Mouse (Mus musculus) adipocyte (in vitro differentiated cells): ENCODE results near the gene Gimap7.

ENCODE experiments used
- DNase-seq: peaks from one replicate; pipeline ENCODE4 v3.0.0-alpha.2; 2016; ENCODE audit warnings: low spot score

Gene Gimap7

DNA sequence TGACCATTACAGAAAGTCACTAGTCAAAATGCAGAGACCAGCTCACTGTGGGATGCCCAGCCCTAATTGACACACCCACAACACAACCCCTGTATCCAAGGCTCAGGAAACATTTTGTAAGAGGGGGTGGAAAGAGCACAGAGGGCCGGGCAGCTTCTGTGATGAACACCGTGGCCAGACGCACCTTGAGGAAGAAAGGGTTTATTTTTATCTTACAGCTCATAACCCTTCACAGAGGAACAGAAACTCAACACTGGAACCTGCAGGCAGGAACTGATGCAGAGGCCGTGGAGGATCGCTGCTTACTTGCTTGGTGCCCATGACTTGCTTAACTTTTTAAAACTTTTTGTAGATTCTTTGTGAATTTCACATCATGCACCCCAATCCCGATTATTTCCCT is 25.5 kb upstream of the Gimap7 start:
- DNase-seq: no peak

DNA sequence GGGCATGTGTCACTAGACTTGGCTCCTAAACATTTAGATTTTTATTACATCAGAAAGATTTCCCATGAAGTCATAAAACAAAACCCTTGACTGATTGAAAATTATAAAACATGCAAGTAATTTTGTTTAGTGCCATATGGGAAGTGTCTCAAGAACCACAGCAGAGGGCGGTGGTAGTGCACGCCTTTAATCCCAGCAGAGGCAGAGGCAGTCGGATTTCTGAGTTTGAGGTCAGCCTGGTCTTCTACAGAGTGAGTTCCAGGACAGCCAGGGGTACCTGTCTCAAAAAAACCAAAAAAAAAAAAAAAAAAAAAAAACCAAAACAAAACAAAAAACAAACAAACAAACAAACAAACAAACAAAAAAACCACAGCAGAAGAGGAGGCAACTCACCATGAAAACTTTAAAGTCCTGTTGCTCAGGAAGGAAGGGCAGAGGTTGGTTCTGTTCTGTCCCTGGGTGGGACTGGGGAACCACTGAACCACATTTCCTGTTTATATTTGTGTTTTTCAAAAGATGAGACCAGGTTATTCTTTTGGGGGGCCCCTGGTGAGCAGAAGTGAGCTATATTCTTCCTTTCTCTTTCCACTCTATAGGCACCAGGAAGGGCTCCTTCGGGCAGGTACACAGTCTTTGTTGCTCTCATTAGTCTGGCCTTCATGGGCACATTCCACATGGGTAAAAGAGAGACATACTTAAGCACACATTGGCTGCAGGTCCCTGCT is 21.4 kb upstream of the Gimap7 start:
- no peak for DNase-seq

DNA sequence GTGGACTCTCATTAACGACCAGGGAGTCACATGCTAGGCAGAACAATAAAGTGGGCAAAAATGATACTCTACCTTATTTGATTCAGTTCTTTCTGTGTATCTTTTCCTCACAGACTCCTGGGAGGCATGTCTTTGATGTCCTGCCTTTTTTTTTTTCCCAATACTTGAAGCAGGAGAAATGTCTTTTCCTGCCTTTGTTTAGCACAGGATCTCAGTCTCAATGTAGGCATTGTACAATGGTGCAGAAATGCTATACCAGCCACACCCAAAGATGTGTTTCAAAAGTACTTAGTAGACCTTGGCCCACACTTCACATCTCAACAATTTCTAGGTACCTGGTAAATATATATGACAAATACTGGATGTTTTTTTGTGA is 20.9 kb upstream of the Gimap7 start:
- no peak for DNase-seq

- no peak for DNase-seq
These were observed 20.2 kb upstream of the Gimap7 start for GRCm38 (mm10) chr6:48698066-48698856.

DNA sequence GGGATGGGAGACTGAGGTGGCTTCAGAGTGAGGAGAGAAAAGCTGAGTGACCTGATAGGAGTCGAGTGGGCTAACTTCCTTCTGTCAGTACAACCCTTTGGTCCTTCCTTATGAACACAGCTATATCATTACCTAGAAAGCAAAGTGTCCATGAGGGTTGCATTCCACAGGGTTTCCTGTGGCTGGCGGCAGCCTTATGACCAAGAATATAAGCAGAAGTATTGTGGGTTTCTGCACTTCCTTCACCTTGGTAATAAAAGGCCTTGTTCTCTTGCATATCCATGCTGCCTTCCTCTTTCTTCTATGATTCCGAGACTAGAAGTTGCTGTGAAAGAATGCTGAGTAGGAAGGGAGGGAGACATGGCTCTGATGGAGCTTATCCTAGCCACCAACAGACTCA is 19.5 kb upstream of the Gimap7 start:
- no peak for DNase-seq

DNA sequence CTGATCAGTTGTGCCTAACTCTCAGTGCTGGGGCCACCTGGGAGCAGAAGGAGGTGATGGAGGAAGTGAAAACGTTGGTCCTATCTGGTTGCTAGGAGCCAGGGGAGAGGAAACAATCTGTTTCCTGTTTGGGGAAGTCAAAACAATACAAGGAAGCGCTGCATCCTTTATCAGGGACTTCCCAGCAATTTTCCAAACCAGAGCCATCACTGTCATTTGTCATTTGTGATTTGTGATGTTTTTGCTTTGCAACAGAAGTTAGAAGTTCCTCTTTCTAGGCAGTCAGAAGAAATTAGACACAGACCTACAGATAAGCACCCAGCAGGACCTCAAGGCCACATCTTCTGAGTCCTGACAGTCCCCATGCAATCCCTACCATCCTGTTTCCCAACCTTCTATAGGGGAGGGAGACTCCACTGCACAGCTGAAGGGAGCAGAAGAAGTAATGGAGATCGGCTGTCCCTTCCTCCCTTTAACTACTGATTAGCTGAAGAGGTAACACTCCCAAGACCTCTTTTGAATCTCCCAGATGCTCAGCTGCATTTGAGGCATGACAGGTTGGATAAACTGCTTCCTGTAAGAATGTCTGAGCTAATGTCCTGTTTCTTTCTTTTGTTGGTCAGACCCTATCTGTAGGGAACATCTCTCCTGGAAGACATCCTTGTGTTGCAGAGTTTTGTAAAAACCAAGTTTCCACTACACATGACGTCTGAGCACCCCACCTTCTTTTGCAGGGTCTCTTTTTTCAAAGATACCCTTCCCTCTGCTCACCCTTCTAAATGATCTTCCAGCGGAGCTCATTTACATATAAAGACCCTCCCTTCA is 18.0 kb upstream of the Gimap7 start:
- no peak for DNase-seq

- DNase-seq: no peak
These were observed 16.3 kb upstream of the Gimap7 start for GRCm38 (mm10) chr6:48702146-48702545.

GRCm38 (mm10) chr6:48702601-48703000 is 15.8 kb upstream of the Gimap7 start:
- DNase-seq: no peak

- DNase-seq: no peak
These were observed 14.3 kb upstream of the Gimap7 start for GRCm38 (mm10) chr6:48704146-48704545.

DNA sequence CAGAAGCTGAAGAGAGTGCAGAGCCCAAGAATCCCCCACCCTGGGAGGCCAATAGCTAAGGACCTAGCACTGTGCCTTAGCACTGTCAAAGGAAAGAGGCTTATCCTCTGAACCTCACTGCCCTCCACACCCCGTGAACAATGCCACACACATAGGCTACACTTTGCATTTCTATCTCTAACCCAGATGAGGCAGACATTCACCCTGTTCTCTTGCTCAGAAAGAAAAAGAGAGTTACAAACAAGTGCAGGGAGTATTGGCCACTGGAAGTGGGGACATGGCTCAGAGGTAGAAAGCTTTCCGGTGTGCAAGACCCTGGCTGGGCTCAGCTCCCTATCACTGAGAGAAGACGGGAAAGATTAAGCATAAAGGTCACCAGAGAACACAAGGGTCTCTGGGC is 12.3 kb upstream of the Gimap7 start:
- no peak for DNase-seq

DNA sequence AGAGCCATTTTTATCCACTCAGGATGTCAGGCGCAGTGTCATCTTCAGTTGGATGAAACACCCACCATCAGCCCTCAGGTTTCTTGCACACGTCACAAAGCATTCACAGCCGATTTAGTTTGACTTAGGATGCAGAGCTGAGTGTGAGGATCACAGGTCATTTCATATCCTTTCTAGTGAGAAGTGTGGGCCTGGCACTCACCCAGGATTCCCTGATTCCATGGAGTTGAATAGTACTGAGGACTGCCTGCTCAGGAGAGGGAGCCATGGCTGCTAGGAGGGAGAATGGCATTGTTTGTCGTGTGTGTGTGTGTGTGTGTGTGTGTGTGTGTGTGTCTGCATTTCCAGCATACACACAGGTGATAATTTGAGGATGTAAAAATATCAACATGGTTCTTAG is 1.9 kb downstream of the Gimap7 start:
- no peak for DNase-seq

- no peak for DNase-seq
These were observed 5.0 kb downstream of the Gimap7 start for GRCm38 (mm10) chr6:48723468-48723867.

GRCm38 (mm10) chr6:48725476-48725875 is 7.1 kb downstream of the Gimap7 start:
- DNase-seq: no peak

- no peak for DNase-seq
These were observed 9.3 kb downstream of the Gimap7 start for GRCm38 (mm10) chr6:48727761-48728160.

DNA sequence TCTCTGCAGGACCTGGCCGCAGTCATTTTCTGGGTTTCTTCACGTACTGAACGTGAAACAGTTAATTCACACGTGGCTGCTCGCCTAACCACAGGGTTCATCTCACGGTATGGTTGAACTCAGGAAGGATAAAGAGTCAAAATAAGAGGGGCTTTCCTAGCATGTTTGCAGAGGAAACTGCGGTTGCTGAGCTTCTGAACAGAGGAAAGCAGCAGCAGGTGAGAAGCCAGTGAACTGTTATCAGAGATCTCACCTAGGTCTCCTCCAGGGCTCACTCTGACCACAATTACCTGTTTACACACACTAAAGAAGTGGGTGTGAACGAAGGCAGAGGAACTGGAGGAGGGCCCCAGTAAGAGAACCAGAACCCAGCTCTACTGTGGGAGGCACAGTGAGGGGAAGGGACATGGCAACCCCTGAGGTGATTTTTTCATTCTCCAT is 14.5 kb downstream of the Gimap7 start:
- DNase-seq: no peak

GRCm38 (mm10) chr6:48733660-48734059 is 15.2 kb downstream of the Gimap7 start:
- no peak for DNase-seq

- no peak for DNase-seq
These were observed 18.6 kb downstream of the Gimap7 start for GRCm38 (mm10) chr6:48737053-48737452.

DNA sequence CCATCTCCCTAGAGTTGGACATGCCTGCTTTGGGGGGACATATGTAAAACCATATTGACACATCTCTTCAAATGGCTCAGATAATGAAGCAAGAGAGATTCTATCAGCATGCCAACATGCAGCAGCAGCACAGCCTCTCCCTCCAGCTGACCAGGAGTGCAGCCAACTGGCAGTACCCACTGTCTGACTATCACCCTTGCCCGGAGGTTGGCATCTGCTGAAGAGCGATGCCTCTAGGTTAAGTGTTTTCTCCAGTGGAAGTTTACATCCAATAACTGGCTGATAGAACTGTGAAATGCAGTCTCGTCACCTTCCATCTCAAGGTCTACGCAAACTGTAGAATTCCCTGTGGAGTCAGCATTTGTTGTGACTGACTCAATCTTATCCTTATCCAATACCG is 19.3 kb downstream of the Gimap7 start:
- DNase-seq: peak; percentile 12

GRCm38 (mm10) chr6:48738961-48739779 is 20.7 kb downstream of the Gimap7 start, which contains the start of gene Gimap1:
Gene Gimap1, plus strand, starts transcription at chr6:48739054.
- no peak for DNase-seq

- no peak for DNase-seq
These were observed 21.3 kb downstream of the Gimap7 start for GRCm38 (mm10) chr6:48739780-48740055.

DNA sequence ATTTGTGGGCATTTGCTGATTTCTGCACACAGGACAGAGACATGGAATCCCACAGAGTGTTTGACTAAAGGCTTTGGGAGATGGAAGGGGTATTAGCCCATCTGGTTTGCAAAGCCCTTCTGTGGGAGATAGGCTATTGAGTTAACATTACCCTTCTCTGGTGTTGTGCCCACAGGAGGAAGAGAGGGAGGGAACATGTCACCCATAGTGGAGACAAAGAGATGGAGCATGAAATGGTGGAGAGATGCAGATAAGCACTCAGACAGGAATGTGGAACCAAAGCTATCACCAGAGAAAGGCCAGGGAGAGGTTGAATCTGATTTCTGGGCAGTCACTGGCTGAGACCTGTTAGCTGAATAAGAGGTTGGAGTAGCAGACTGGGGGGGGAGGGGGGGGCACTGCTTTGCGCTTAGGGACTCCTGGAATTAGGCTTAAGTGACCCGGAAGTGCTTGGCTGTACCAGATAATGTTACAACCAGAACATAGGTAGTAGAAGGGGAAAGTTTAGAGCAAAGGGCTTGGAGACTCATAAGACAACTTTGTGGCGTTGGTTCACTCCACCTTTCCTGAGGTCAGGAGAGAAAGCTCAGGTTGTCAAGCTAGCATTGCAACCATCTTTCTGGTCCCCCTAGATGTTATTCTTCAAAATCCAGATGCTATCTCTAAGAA is 22.2 kb downstream of the Gimap7 start:
- no peak for DNase-seq
